Mouse (Mus musculus) small intestine, adult 2 months (tissue): ENCODE data around the gene Cep164.

Experiments
- CTCF ChIP-seq: fragments of 200-500 bp; IDR thresholded peaks from 2 replicates; pipeline ENCODE4 v1.5.1; 2012; ENCODE audit warnings: low read depth, mild to moderate bottlenecking, control low read depth, inconsistent platforms, low read length, moderate library complexity, mixed read lengths; ENCODE audit not compliant: insufficient replicate concordance, insufficient read length; ENCODE audit errors: extremely low read depth
- POLR2A ChIP-seq: fragments of 200-500 bp; IDR thresholded peaks from 2 replicates; pipeline ENCODE4 v1.6.1; 2012; ENCODE audit warnings: low read depth, mild to moderate bottlenecking, control low read depth, inconsistent platforms, low read length, moderate library complexity

- no peak for TF ChIP-seq POLR2A
- no peak for TF ChIP-seq CTCF
Measured at GRCm38 (mm10) chr9:45845541-45845940, 17.1 kb upstream of the Cep164 start.
